Mouse (Mus musculus) bone marrow, adult 2 months (tissue): ENCODE data around the gene Sec1. TPM values are rescaled to one million over a fixed set of nuclear protein-coding genes. Genes with fewer than 3 reads are reported as not detected.
A peak's percentile ranks its signal among the peaks of the same experiment; 100 is the strongest.

ENCODE experiments used
- H3K27ac ChIP-seq: fragments of 200-500 bp; 2 replicates; pipeline ENCODE4 v1.5.1; 2012; ENCODE audit warnings: low read depth, mild to moderate bottlenecking, control low read depth, inconsistent platforms, low read length; ENCODE audit not compliant: control insufficient read depth, poor library complexity, insufficient read depth
- H3K4me1 ChIP-seq: fragments of 200-500 bp; 2 replicates; pipeline ENCODE4 v1.6.1; 2011; ENCODE audit warnings: low read length; ENCODE audit not compliant: control insufficient read depth, insufficient read depth
- H3K4me3 ChIP-seq: fragments of 200-500 bp; replicated peaks from 2 replicates; pipeline ENCODE3; 2011; ENCODE audit warnings: mild to moderate bottlenecking, low read depth, low read length, control low read depth; ENCODE audit not compliant: control insufficient read depth
- CTCF ChIP-seq: fragments of 200-500 bp; IDR thresholded peaks from 2 replicates; pipeline ENCODE4 v1.5.1; 2011; ENCODE audit warnings: low read length, control low read depth; ENCODE audit not compliant: control insufficient read depth, insufficient read depth
- POLR2A ChIP-seq: fragments of 200-500 bp; IDR thresholded peaks from 2 replicates; pipeline ENCODE4 v1.6.1; 2011; ENCODE audit warnings: low read depth, mild to moderate bottlenecking, control low read depth, low read length, borderline replicate concordance; ENCODE audit not compliant: control insufficient read depth
- WGBS: fragments of 180-500 bp; shearing (Covaris S2); methylation state at CpG from one replicate; pipeline ENCODE4 v1.1.7; 2018; 5-methylcytosine and 5-hydroxymethylcytosine counted together
- polyA plus RNA-seq: library from polyadenylated mRNA; stranded (reverse); fragments of >200 nt; gene quantifications from 2 replicates; pipeline ENCODE4 v1.2.4, GENCODE M21; 2011; ENCODE audit warnings: low replicate concordance; ENCODE audit not compliant: missing spikeins, insufficient read depth, insufficient read length

Sec1 gene
- polyA plus RNA-seq, 1 experiment = not detected

GRCm38 (mm10) chr7:45640191-45640957, 53.8 kb downstream of the Sec1 start:
- TF ChIP-seq CTCF = no peak
- TF ChIP-seq POLR2A = no peak
- WGBS = 83% methylated on average over 19 of the region's 19 CpGs
- H3K4me1 ChIP-seq = peaks cover 2% of the 10 kb centered on the region; the same call in 1 of the 2 replicates
- no peak overlapping the region for H3K27ac ChIP-seq
- H3K4me3 ChIP-seq = no peak overlapping the region

- TF ChIP-seq POLR2A (no peak), CTCF (no peak)
- WGBS = 84% methylated on average over 19 of the region's 19 CpGs
- H3K27ac ChIP-seq = no peak within 1 kb of the TSS
- H3K4me1 ChIP-seq = peaks cover 4% of the 10 kb centered on the region; the same call in 1 of the 2 replicates
- no peak within 1 kb of the TSS for H3K4me3 ChIP-seq
These were observed 54.6 kb downstream of the Sec1 start, which contains the start of gene Mamstr for GRCm38 (mm10) chr7:45639561-45640027. Gene Mamstr, plus strand, starts transcription at chr7:45639977.

- no peak overlapping the region for H3K27ac ChIP-seq
- 86% methylated on average over 29 of the region's 29 CpGs for WGBS
- H3K4me1 ChIP-seq = peaks cover 4% of the 10 kb centered on the region; the same call in 1 of the 2 replicates
- no peak for TF ChIP-seq POLR2A
- TF ChIP-seq CTCF = no peak
- no peak overlapping the region for H3K4me3 ChIP-seq
These were observed 55.4 kb downstream of the Sec1 start for GRCm38 (mm10) chr7:45638623-45639401.

GRCm38 (mm10) chr7:45637710-45638109, 56.5 kb downstream of the Sec1 start:
- WGBS = 78% methylated on average over 6 of the region's 6 CpGs
- H3K27ac ChIP-seq = no peak overlapping the region
- no peak overlapping the region for H3K4me3 ChIP-seq
- TF ChIP-seq CTCF (no peak), POLR2A (no peak)
- H3K4me1 ChIP-seq = peaks cover 4% of the 10 kb centered on the region; the same call in 1 of the 2 replicates

- H3K4me3 ChIP-seq = no peak overlapping the region
- H3K27ac ChIP-seq = peak overlapping the region; percentile 45
- peaks cover 2% of the 10 kb centered on the region; the same call in 1 of the 2 replicates for H3K4me1 ChIP-seq
- TF ChIP-seq CTCF (no peak), POLR2A (no peak)
- 51% methylated on average over 15 of the region's 15 CpGs for WGBS
These were observed 58.2 kb downstream of the Sec1 start for GRCm38 (mm10) chr7:45635711-45636688.

GRCm38 (mm10) chr7:45634946-45635681, 59.1 kb downstream of the Sec1 start:
- Histone ChIP-seq H3K27ac (peak overlapping the region; percentile 83), H3K4me3 (no peak overlapping the region), H3K4me1 (peaks cover 2% of the 10 kb centered on the region; the same call in 1 of the 2 replicates)
- WGBS = 44% methylated on average over 11 of the region's 11 CpGs
- TF ChIP-seq CTCF (no peak), POLR2A (no peak)

GRCm38 (mm10) chr7:45632499-45632898, 61.7 kb downstream of the Sec1 start:
- H3K4me3 ChIP-seq = no peak overlapping the region
- whole genome bisulfite sequencing = 80% methylated on average over 35 of the region's 35 CpGs
- TF ChIP-seq POLR2A (no peak), CTCF (no peak)
- H3K27ac ChIP-seq = no peak overlapping the region
- peaks cover 2% of the 10 kb centered on the region; the same call in 1 of the 2 replicates for H3K4me1 ChIP-seq
